Mouse (Mus musculus) monocyte, adult 59 days (primary cell): Measurements from ENCODE around the gene Sult2a2. TPM values are rescaled to one million over a fixed set of nuclear protein-coding genes. Genes with fewer than 3 reads are reported as not detected.

ENCODE experiments used
- total RNA-seq, 2 experiments: library from RNA; stranded (reverse); gene quantifications; one replicate each; pipeline ENCODE4 v1.2.4; 2023

The Sult2a2 gene
- not detected for total RNA-seq

DNA sequence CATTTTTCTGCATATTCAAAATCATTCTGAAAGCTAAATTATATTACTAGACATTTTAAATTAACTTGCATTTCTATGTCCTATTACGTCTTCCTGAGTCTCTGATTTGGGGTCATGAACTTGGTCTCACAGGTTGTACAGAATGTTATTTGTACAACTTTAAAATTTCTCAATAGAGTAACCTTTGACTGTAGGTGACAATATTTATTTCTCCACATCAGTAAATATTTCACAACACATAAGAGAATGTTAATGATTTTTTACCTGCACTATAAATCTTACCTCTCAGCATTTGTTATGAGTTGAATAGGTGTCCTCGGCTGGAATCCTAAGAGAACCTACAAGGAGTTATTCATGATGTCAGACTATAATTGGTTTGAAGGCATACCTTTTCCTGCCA is at the start of gene Sult2a2:
TSS of gene Sult2a2 (plus strand) at position 301 of the 400 bp plus-strand sequence.

Other genes starting within 250 kb of the Sult2a2 start
- not detected for gene Bsph2, start 162.4 kb upstream of the Sult2a2 start, total RNA-seq
- gene Sult2a5, start 109.5 kb upstream of the Sult2a2 start, total RNA-seq: not detected
- gene Sult2a1, start 103.9 kb downstream of the Sult2a2 start, total RNA-seq: not detected